Mouse (Mus musculus) intestine, postnatal 0 days (tissue): ENCODE measurements at regions not wholly inside any gene's neighbourhood (a gene's known extent, or its start where the extent isn't known, plus 50 kb on each side); places are given as distances from the start of the nearest gene placed in this dataset.

Experiments
- ATAC-seq: fragments of 200-750 bp; cut with Nextera tagmentation; 2 replicates; pipeline ENCODE4 v1.8.0; 2017; ENCODE audit warnings: mild to moderate bottlenecking, moderate TSS enrichment, moderate library complexity
- H3K27ac ChIP-seq: fragments of 300-500 bp; sonication (generic); 2 replicates; pipeline ENCODE4 v1.5.1; 2014; ENCODE audit warnings: mild to moderate bottlenecking, low read depth, low read length, moderate library complexity
- H3K27me3 ChIP-seq: fragments of 300-500 bp; sonication (generic); replicated peaks from 2 replicates; pipeline ENCODE4 v1.6.1; 2014; ENCODE audit warnings: low read length, mixed read lengths; ENCODE audit not compliant: control insufficient read depth, insufficient read depth
- H3K36me3 ChIP-seq: fragments of 300-500 bp; sonication (generic); 2 replicates; pipeline ENCODE4 v1.6.1; 2014; ENCODE audit warnings: mild to moderate bottlenecking, moderate library complexity; ENCODE audit not compliant: control insufficient read depth, insufficient read depth
- H3K4me1 ChIP-seq: fragments of 300-500 bp; sonication (generic); replicated peaks from 2 replicates; pipeline ENCODE4 v1.6.1; 2014; ENCODE audit warnings: antibody characterized with exemption, low read length, mixed read lengths; ENCODE audit not compliant: control insufficient read depth, insufficient read depth
- H3K4me2 ChIP-seq: fragments of 300-500 bp; sonication (generic); replicated peaks from 2 replicates; pipeline ENCODE4 v1.6.1; 2014; ENCODE audit warnings: low read depth, mild to moderate bottlenecking, moderate library complexity
- H3K4me3 ChIP-seq: fragments of 300-500 bp; sonication (generic); 2 replicates; pipeline ENCODE4 v1.5.1; 2014; ENCODE audit warnings: low read depth, low read length
- H3K9ac ChIP-seq: fragments of 300-500 bp; sonication (generic); 2 replicates; pipeline ENCODE4 v1.6.1; 2014; ENCODE audit warnings: mild to moderate bottlenecking, low read depth, low read length
- H3K9me3 ChIP-seq: fragments of 300-500 bp; sonication (generic); 2 replicates; pipeline ENCODE4 v1.6.1; 2016; ENCODE audit warnings: mixed run types; ENCODE audit not compliant: control insufficient read depth
- CTCF ChIP-seq: sonication (generic); IDR thresholded peaks from 2 replicates; pipeline ENCODE4 v1.5.1; 2016; ENCODE audit warnings: low read depth, mild to moderate bottlenecking, control low read depth, antibody characterized with exemption, moderate library complexity
- WGBS: fragments of 180-500 bp; shearing (Covaris S2); extraction: QIAGEN DNeasy Blood & Tissue Kit; methylation state at CpG from one replicate; pipeline ENCODE4 v1.1.7; 2014; 5-methylcytosine and 5-hydroxymethylcytosine counted together

DNA sequence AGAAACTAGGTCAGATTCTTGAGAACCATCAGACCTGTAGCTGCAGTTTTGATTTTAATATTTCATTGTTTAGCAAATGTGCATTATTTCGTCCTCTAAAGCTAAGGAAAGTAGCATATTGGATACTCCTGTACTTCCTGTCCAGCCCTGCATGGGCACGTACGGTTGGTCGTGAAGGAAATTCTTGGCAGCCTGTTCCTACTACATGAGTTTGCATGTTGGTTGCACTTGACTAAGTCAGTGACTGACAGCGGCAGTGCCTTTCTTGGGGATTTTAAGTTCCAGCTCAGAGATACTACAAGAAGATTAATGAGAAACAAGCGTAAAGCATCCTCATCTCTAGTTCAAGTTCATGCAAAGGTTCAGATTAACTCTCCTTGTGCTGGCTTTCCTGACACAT is 64.3 kb upstream of the Tmeff2 start:
- WGBS, result 77% methylated on average over 6 of the region's 6 CpGs
- H3K4me1 ChIP-seq, result no peaks in the 10 kb centered on the region
- no peak for TF ChIP-seq CTCF
- H3K9me3 ChIP-seq, result no peaks in the 10 kb centered on the region
- no peak overlapping the region for H3K27ac ChIP-seq
- H3K36me3 ChIP-seq, result no peaks in the 10 kb centered on the region
- no peak for ATAC-seq
- no peak overlapping the region for H3K4me2 ChIP-seq
- H3K9ac ChIP-seq, result no peak overlapping the region
- no peaks in the 10 kb centered on the region for H3K27me3 ChIP-seq
- H3K4me3 ChIP-seq, result no peak overlapping the region

DNA sequence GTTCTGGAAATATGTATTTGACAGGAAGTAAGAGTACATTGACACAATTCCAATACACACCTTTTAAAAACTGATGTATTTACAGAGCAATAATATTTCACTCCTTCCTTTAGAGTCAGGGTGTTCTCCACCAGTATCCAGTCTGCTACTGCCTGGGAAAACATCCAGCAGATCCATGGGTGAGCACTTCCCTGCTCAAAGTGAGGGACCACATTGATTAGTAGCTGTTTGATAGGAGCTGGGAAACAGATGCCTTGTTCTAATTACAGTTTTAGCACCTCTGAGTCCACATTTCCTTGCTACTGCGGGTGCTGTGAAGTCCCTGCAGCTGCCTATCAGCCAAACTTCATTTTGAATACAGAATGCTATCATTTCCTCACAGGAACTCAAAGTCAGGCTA is 53.3 kb upstream of the Tmeff2 start:
- no peak for TF ChIP-seq CTCF
- Histone ChIP-seq H3K27me3 (no peaks in the 10 kb centered on the region), H3K36me3 (no peaks in the 10 kb centered on the region), H3K4me1 (no peaks in the 10 kb centered on the region), H3K27ac (no peak overlapping the region), H3K4me3 (no peak overlapping the region), H3K9ac (no peak overlapping the region), H3K9me3 (no peaks in the 10 kb centered on the region), H3K4me2 (no peak overlapping the region)
- ATAC-seq, result no peak
- 70% methylated on average over 1 of the region's 1 CpGs for WGBS
